Mouse (Mus musculus) liver, adult 2 months (tissue): ENCODE results near the gene Fyttd1.

ENCODE experiments used
- CTCF ChIP-seq: fragments of 200-500 bp; IDR thresholded peaks from 2 replicates; pipeline ENCODE4 v1.5.1; 2011; ENCODE audit warnings: low read depth, low read length, control low read depth
- POLR2A ChIP-seq: fragments of 200-500 bp; IDR thresholded peaks from 2 replicates; pipeline ENCODE4 v1.6.1; 2011; ENCODE audit warnings: low read length, control low read depth; ENCODE audit not compliant: insufficient read depth; ENCODE audit errors: extremely low read depth

GRCm38 (mm10) chr16:32934470-32934869 is 57.2 kb downstream of the Fyttd1 start:
- no peak for TF ChIP-seq CTCF
- TF ChIP-seq POLR2A: no peak
